Mouse (Mus musculus) neural tube, embryonic 11.5 days (tissue): ENCODE measurements around the gene Il3. TPM values are rescaled to one million over a fixed set of nuclear protein-coding genes. Genes with fewer than 3 reads are reported as not detected.

ENCODE experiments used
- ATAC-seq: fragments of 200-750 bp; cut with Nextera tagmentation; 2 replicates; pipeline ENCODE4 v1.8.0; 2017; ENCODE audit warnings: moderate number of reproducible peaks, mild to moderate bottlenecking, moderate TSS enrichment, moderate library complexity; ENCODE audit not compliant: insufficient read depth, low FRiP score, low TSS enrichment
- DNase-seq: peaks from one replicate; pipeline ENCODE4 v3.0.0-alpha.2; 2015; ENCODE audit warnings: low spot score
- H3K27ac ChIP-seq: fragments of 300-500 bp; sonication (generic); 2 replicates; pipeline ENCODE4 v1.5.1; 2014; ENCODE audit warnings: low read depth, mild to moderate bottlenecking, low read length
- H3K27me3 ChIP-seq: fragments of 300-500 bp; sonication (generic); 2 replicates; pipeline ENCODE4 v1.6.1; 2014; ENCODE audit warnings: mild to moderate bottlenecking, low read length, mixed read lengths; ENCODE audit not compliant: control insufficient read depth, insufficient read depth
- H3K36me3 ChIP-seq: fragments of 300-500 bp; sonication (generic); 2 replicates; pipeline ENCODE4 v1.6.1; 2014; ENCODE audit warnings: mild to moderate bottlenecking, low read length, moderate library complexity, mixed read lengths; ENCODE audit not compliant: control insufficient read depth, insufficient read depth
- H3K4me1 ChIP-seq: fragments of 300-500 bp; sonication (generic); 2 replicates; pipeline ENCODE4 v1.6.1; 2014; ENCODE audit warnings: low read length, mixed read lengths; ENCODE audit not compliant: control insufficient read depth, insufficient read depth
- H3K4me2 ChIP-seq: fragments of 300-500 bp; sonication (generic); 2 replicates; pipeline ENCODE4 v1.6.1; 2014; ENCODE audit warnings: low read depth, mild to moderate bottlenecking, moderate library complexity
- H3K4me3 ChIP-seq: fragments of 300-500 bp; sonication (generic); 2 replicates; pipeline ENCODE4 v1.5.1; 2014; ENCODE audit warnings: low read depth, low read length
- H3K9ac ChIP-seq: fragments of 300-500 bp; sonication (generic); 2 replicates; pipeline ENCODE4 v1.6.1; 2014; ENCODE audit warnings: mild to moderate bottlenecking, low read length
- H3K9me3 ChIP-seq: fragments of 300-500 bp; sonication (generic); 2 replicates; pipeline ENCODE4 v1.6.1; 2016; ENCODE audit warnings: low read length; ENCODE audit not compliant: control insufficient read depth
- WGBS: fragments of 180-500 bp; shearing (Covaris S2); extraction: QIAGEN DNeasy Blood & Tissue Kit; methylation state at CpG from one replicate; pipeline ENCODE4 v1.1.7; 2014; 5-methylcytosine and 5-hydroxymethylcytosine counted together
- polyA plus RNA-seq: library from polyadenylated mRNA; unstranded; fragments of >200 nt; fragmentation: Nextera tagmentation; extraction: Ambion mirVana; gene quantifications from 2 replicates; pipeline ENCODE4 v1.2.1, GENCODE M21; 2014

The Il3 gene
- polyA plus RNA-seq, 1 experiment from 2014 or later: not detected

GRCm38 (mm10) chr11:54263405-54264031, 3.6 kb downstream of the Il3 start:
- no peaks in the 10 kb centered on the region for H3K27me3 ChIP-seq
- H3K4me3 ChIP-seq: no peak overlapping the region
- no peak overlapping the region for H3K27ac ChIP-seq
- WGBS: 14% methylated on average over 1 of the region's 1 CpGs
- no peaks in the 10 kb centered on the region for H3K4me1 ChIP-seq
- ATAC-seq (no peak), DNase-seq (no peak)
- H3K36me3 ChIP-seq: no peaks in the 10 kb centered on the region
- H3K4me2 ChIP-seq: no peak overlapping the region
- no peaks in the 10 kb centered on the region for H3K9me3 ChIP-seq
- no peak overlapping the region for H3K9ac ChIP-seq

- Histone ChIP-seq H3K36me3 (no peaks in the 10 kb centered on the region), H3K9me3 (no peaks in the 10 kb centered on the region), H3K27me3 (no peaks in the 10 kb centered on the region), H3K4me2 (no peak overlapping the region), H3K27ac (no peak overlapping the region), H3K9ac (no peak overlapping the region), H3K4me1 (no peaks in the 10 kb centered on the region), H3K4me3 (no peak overlapping the region)
- DNase-seq (peak; percentile 84), ATAC-seq (no peak)
- WGBS: 68% methylated on average over 3 of the region's 3 CpGs
Measured at GRCm38 (mm10) chr11:54256624-54257376, 10.3 kb downstream of the Il3 start.

- Histone ChIP-seq H3K36me3 (no peaks in the 10 kb centered on the region), H3K9me3 (no peaks in the 10 kb centered on the region), H3K27me3 (no peaks in the 10 kb centered on the region), H3K4me2 (no peak overlapping the region), H3K27ac (no peak overlapping the region), H3K9ac (no peak overlapping the region), H3K4me1 (no peaks in the 10 kb centered on the region), H3K4me3 (no peak overlapping the region)
- DNase-seq: no peak
- ATAC-seq: no peak
- WGBS: 59% methylated on average over 4 of the region's 4 CpGs
Measured at GRCm38 (mm10) chr11:54254114-54254513, 13.0 kb downstream of the Il3 start.

- Histone ChIP-seq H3K27ac (no peak overlapping the region), H3K36me3 (no peaks in the 10 kb centered on the region), H3K27me3 (no peaks in the 10 kb centered on the region), H3K4me3 (no peak overlapping the region), H3K9me3 (no peaks in the 10 kb centered on the region), H3K9ac (no peak overlapping the region), H3K4me2 (no peak overlapping the region), H3K4me1 (no peaks in the 10 kb centered on the region)
- no peak for DNase-seq
- WGBS: 96% methylated on average over 11 of the region's 11 CpGs
- ATAC-seq: no peak
Measured at GRCm38 (mm10) chr11:54250575-54250974, 16.5 kb downstream of the Il3 start.

- no peak overlapping the region for H3K27ac ChIP-seq
- H3K9ac ChIP-seq: no peak overlapping the region
- no peaks in the 10 kb centered on the region for H3K36me3 ChIP-seq
- DNase-seq: no peak
- no peaks in the 10 kb centered on the region for H3K9me3 ChIP-seq
- no peak for ATAC-seq
- no peak overlapping the region for H3K4me2 ChIP-seq
- no peaks in the 10 kb centered on the region for H3K4me1 ChIP-seq
- H3K27me3 ChIP-seq: no peaks in the 10 kb centered on the region
- H3K4me3 ChIP-seq: no peak overlapping the region
- 75% methylated on average over 3 of the region's 3 CpGs for WGBS
Measured at GRCm38 (mm10) chr11:54249748-54250147, 17.3 kb downstream of the Il3 start.

GRCm38 (mm10) chr11:54248940-54249717, 17.9 kb downstream of the Il3 start, which contains the start of gene Csf2:
Gene Csf2, minus strand, starts transcription at chr11:54249667.
- 74% methylated on average over 11 of the region's 11 CpGs for WGBS
- no peak within 1 kb of the TSS for H3K9ac ChIP-seq
- ATAC-seq: no peak

GRCm38 (mm10) chr11:54247251-54247950, 19.7 kb downstream of the Il3 start:
- 81% methylated on average over 10 of the region's 10 CpGs for WGBS
- H3K4me1 ChIP-seq: no peaks in the 10 kb centered on the region
- H3K36me3 ChIP-seq: no peaks in the 10 kb centered on the region
- no peak overlapping the region for H3K4me3 ChIP-seq
- H3K4me2 ChIP-seq: no peak overlapping the region
- no peak overlapping the region for H3K27ac ChIP-seq
- no peak for DNase-seq
- H3K9me3 ChIP-seq: no peaks in the 10 kb centered on the region
- no peak overlapping the region for H3K9ac ChIP-seq
- no peaks in the 10 kb centered on the region for H3K27me3 ChIP-seq
- no peak for ATAC-seq

More at GRCm38 (mm10) chr11:54248940-54249717, 17.9 kb downstream of the Il3 start, which contains the start of gene Csf2:
- H3K9me3 ChIP-seq: no peaks in the 10 kb centered on the region
- no peaks in the 10 kb centered on the region for H3K36me3 ChIP-seq
- H3K27ac ChIP-seq: no peak within 1 kb of the TSS
- no peaks in the 10 kb centered on the region for H3K27me3 ChIP-seq
- H3K4me1 ChIP-seq: no peaks in the 10 kb centered on the region
- no peak within 1 kb of the TSS for H3K4me3 ChIP-seq
- DNase-seq: no peak
- no peak within 1 kb of the TSS for H3K4me2 ChIP-seq

GRCm38 (mm10) chr11:54244465-54244864, 22.6 kb downstream of the Il3 start:
- ATAC-seq: no peak
- WGBS: 79% methylated on average over 6 of the region's 6 CpGs
- H3K27me3 ChIP-seq: no peaks in the 10 kb centered on the region
- no peak overlapping the region for H3K9ac ChIP-seq
- no peak for DNase-seq
- H3K4me3 ChIP-seq: no peak overlapping the region
- H3K9me3 ChIP-seq: no peaks in the 10 kb centered on the region
- H3K27ac ChIP-seq: no peak overlapping the region
- H3K36me3 ChIP-seq: no peaks in the 10 kb centered on the region
- H3K4me1 ChIP-seq: no peaks in the 10 kb centered on the region
- H3K4me2 ChIP-seq: no peak overlapping the region
